Mouse (Mus musculus) large intestine, adult 2 months (tissue): Measurements from ENCODE around the gene Ush1c. TPM values are rescaled to one million over a fixed set of nuclear protein-coding genes. Genes with fewer than 3 reads are reported as not detected.

Experiments used
- DNase-seq: peaks from one replicate; pipeline ENCODE4 v3.0.0-alpha.2; 2012; ENCODE audit warnings: low read depth, low spot score
- WGBS: fragments of 180-500 bp; shearing (Covaris S2); methylation state at CpG from one replicate; pipeline ENCODE4 v1.1.7; 2018; 5-methylcytosine and 5-hydroxymethylcytosine counted together
- polyA plus RNA-seq: library from polyadenylated mRNA; depleted of rRNA; stranded (reverse); fragments of >200 nt; gene quantifications from 2 replicates; pipeline ENCODE4 v1.2.3, GENCODE M21; 2012; rRNA removed

The Ush1c gene
- polyA plus RNA-seq: 94.9 and 124 TPM in 2 replicates

DNA sequence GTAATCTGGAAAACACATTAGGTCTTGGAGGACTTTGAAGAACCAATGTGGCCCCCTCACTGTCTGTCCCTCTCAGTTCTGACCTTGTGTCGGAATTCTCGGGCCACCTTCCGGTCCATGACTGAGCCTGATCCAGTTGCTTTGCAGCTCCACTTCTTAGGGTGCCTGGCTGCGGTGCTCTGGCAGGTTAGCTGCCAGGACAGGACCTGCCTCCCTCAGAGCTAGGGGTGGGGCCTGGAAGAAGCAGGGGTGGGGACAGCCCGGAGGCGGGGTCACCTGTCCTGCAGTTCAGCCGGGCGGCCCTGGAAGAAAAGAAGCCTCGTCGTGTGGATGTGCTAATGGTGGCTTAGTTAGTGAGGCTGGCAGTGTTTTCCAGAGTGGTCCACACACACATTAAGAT lies at the start of gene Ush1c:
Ush1c (minus strand) TSS at position 158 of the 400 bp plus-strand sequence.
- DNase-seq: peak; percentile 60
- WGBS: 14% methylated on average over 10 of the region's 10 CpGs

DNA sequence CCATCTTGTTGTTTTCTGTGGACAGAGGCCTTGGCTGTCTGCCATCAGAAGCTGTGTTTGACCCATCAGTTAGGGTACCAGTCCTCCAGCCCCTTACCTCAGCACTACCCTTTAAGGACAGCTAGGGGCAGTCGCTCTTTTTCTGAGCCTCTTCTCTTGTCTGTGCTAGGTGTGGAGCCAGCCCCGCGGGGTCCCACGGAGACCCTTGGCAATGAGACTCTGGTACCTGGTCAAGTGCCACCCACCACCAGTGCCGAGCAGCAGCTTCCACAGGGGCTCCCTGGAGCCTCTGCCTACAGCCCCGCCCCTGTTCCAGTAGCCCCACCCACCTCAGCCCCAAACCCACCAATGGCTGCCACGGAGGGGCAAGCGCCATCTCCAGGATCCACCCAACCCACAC lies 48.7 kb upstream of the Ush1c start:
- 30% methylated on average over 8 of the region's 8 CpGs for WGBS
- DNase-seq: no peak

- WGBS: 77% methylated on average over 4 of the region's 4 CpGs
- no peak for DNase-seq
Observed at GRCm38 (mm10) chr7:46286391-46286790, 48.1 kb upstream of the Ush1c start.

DNA sequence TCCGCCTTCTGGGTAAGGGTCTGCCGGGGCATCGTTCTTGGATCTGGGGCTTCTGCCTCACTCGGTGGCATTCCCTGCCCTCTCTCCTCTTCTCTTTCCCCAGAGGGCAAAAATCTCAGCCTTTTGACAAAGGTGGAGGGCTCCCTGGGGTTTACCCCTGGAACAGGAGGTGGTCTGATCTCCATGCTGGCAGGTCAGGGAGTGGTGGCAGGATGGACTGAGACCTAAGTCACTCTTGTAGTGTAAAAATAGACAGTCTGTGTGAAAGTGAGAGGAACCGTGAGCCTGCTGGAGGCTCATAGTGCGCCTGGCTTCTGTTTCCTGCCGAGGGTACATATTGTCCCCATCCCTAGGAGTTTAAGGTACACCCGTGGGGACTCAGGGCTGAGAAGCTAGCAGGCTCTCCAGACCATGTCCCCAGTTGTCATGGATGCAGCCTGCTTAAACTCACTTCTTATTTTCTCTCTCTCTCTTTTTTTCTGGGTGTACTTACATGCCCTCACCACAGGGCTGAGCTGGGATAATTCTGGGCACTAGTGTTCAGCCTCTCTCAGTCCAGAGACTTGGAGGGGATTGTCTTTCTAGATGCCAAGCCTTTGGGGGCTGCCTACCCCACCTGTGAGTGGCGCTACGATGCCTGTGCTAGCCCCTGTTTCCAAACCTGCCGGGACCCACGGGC lies 47.0 kb upstream of the Ush1c start:
- DNase-seq: no peak
- WGBS: 86% methylated on average over 12 of the region's 12 CpGs

GRCm38 (mm10) chr7:46283681-46284080 lies 45.4 kb upstream of the Ush1c start:
- WGBS: 66% methylated on average over 10 of the region's 10 CpGs
- DNase-seq: no peak

DNA sequence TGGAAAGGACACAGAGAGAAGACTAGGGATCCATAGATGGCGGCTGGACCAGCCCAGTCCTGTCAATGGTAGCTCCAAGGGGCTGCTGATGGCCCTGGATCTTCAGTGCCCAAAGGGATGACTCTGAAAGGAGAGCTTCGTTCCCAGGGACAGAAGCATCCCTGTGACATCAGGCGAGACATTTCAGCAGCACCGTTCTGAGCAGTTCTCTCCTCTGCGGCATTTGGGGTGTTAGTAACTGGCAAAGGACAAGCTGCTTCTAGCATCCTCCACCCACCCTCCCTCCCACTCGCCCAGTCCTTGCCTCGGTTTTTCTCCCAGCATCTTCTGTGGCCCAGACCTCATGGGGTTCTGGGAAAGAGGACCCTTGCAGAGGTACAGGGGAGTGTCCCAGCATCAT lies 44.0 kb upstream of the Ush1c start:
- 60% methylated on average over 7 of the region's 7 CpGs for WGBS
- no peak for DNase-seq

GRCm38 (mm10) chr7:46280896-46281295 lies 42.6 kb upstream of the Ush1c start:
- DNase-seq: no peak

- WGBS: 9% methylated on average over 6 of the region's 6 CpGs
- DNase-seq: peak; percentile 13
Observed at GRCm38 (mm10) chr7:46279946-46280345, 41.6 kb upstream of the Ush1c start.

DNA sequence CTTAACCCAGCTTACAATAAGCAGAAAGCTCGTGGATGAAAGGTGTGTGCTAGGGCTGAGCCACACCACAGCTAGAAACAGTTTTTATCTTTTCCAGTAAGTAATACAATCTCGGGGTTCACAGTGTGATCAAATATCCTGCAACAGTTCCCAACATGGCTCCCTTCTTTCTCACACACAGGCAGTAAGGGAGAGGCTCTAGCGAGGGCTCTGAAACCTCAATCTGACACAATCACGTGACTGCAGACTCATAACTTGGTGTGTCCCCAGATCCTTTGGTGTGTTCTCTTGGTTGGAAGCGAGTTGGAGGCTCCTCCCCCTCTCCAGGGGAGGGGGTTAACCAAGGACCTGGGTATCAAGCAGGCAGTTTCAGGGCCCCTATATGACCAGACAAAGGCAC lies 37.9 kb upstream of the Ush1c start:
- no peak for DNase-seq
- WGBS: 45% methylated on average over 5 of the region's 5 CpGs

DNA sequence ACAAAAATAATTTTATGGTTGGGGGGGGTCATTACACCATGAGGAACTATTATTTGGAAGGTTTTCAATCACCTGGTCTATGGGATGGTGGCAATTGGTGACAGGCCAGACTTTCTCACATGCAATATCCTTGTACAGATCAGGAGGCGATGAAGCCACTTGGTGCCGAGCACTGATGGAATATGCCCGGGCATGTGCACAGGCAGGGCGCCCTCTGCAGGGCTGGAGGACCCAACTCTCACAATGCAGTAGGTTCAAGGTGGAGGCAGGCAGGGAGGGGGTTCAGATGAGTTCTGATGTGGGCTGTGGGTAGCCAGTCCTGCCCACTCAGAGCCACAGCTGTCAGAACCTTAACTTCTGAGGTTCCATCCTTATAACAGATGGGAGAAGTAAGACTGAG lies 13.5 kb upstream of the Ush1c start:
- no peak for DNase-seq
- WGBS: 80% methylated on average over 4 of the region's 4 CpGs

DNA sequence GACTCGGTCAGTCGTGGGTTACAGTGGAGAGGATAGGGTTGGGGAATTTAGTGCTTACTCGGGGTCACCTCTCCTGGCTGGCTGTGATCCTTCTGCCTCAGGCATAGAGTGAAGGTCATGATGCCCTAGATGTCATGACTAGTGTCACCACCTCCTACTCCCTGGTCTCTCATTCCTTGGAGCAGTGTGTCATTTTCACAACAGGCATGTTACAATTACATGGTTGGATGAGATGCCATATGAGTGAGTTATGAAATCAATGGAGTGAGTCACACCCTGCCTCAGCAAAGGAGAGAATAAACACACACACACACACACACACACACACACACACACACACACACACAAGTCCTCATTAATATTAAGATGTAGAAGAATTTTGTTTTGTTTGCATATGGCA lies 9.3 kb upstream of the Ush1c start:
- DNase-seq: no peak
- 84% methylated on average over 3 of the region's 3 CpGs for WGBS

DNA sequence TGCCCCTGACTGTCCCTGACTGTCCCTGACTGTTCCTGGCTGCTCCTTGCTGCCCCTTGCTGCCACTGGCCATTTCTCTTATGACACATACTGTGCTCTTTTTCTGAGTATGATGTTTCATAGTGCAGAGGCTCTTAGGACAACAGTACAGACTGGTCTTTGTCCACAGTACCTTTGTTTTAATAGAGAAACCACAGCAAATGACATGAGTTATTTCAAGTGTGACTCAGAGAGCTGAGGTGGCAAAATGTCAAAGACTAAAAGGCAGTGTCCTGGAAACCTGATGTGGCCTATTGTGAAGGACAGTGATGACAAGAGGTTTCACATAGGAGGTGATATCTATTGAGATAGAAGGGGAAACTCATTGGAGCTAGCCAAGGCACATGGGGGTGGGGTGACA lies 8.6 kb upstream of the Ush1c start:
- DNase-seq: no peak

DNA sequence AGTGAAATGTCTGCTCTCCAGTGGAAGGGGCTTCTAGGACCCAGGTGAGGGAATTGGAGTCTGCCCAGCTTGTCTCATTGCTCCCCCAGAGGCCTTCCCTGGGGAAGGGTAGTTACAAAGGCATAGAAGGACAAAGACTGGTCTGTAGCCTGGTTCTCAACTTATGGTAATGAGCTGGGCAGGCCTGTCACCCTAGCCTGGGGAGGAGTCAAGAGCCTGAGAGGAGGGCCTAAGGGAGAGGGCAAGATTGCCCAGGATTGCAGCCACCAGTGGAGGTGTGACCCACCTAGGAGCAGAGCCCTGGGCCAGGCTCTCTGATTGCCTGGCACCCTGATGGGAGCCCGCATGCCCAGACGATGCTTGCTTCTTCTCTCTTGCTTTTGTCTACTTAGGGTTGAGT lies 2.4 kb upstream of the Ush1c start, which contains the start of gene Otog:
Otog (plus strand) TSS at position 292 of the 400 bp plus-strand sequence.
- DNase-seq: no peak
- WGBS: 74% methylated on average over 2 of the region's 2 CpGs

DNA sequence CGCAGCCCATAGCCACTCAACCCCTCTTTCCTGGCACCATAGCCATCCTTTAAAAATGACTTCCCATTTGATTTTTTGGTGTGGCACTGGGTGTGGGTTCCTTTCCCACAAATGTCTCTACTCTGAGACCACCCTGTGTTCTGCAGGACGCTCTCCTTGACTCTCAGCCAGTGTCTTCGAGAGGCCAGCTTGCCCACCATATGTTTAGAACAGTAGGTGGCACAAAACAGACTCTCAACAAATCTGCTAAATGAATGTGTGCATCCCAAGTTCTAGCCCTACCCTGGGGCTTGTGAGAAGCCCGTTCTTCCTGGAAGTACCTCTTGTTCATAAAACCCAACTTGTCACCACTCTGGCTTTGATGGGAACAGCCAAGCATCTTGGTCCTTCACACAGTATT lies 1.8 kb upstream of the Ush1c start:
- WGBS: 89% methylated on average over 4 of the region's 4 CpGs

DNA sequence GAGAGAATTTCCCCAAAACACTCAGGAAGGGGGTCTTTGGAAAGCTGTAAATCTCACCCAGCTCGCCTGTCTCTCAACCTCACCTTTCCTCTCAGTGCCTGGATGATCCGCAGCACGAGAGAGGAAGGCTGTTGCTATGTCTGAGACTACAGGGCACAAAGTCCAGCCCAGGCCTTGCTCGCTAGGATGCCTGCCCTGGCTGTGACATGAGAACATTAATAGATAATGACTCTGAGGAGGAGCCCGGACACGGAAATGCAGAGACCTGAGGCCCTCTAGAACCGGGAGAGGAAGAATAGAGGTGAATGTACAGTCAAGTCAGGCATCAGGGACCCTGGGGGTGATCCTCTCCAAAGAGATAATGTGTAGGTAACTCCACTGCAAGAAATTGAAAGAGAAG lies 1.1 kb downstream of the Ush1c start:
- 17% methylated on average over 7 of the region's 7 CpGs for WGBS
- DNase-seq: peak; percentile 62

More for the DNA sequence above, 1.8 kb upstream of the Ush1c start:
- no peak for DNase-seq

DNA sequence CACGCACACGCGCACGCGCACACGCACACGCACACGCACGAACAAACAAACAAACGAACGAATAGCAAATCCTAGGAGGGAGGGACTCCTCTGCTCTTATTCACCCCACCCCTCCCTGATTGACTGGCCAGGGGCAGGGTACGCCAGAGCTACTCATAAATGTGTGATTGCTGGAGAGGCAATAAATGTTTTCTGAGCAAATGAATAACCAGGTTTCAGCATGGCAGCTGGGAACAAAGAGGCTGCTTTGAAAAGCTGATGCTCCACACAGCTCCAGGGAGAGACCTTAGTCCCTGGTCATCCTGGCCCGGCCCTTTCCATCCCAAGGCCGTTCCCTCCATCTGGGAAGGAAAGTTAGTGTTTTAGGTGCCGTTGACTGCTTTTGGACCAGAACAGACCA lies 1.9 kb downstream of the Ush1c start:
- DNase-seq: peak; percentile 81
- 36% methylated on average over 15 of the region's 15 CpGs for WGBS

DNA sequence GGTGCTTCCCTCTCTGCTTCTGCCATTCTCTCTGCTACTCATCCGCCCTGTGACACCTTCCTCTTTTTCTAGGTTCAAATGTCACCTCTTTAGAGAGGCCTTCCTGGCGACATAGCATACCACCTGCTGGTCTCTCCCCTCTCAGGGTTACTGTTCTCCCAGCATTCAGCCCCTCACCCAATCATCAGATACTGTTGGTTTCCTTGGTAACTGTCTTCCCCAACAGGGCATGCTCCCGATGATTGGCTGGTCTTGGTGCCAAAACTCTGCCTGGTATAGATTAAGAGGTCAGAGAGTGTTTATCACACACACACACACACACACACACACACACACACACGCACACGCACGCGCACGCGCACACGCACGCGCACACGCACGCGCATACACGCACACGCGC lies 2.4 kb downstream of the Ush1c start:
- DNase-seq: no peak
- WGBS: 37% methylated on average over 18 of the region's 18 CpGs

DNA sequence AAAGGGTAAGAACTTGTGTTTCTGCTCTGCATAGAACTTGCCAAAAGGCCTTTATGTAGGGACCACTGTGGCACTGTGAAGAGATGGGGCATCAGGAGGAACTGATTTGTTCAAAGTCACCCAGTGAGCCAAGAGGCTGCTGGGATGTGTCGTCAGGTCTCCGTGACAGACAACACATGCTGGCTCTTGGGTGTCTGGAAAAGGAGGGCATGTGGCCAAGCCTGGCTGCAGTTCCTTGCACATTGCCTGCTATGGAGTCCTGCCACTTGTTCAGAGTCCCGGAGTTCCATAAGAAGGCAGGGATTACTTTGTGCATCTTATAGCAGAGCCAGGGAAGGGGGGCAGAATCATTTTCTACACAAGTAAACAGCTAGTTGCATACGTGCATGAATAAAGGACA lies 11.4 kb downstream of the Ush1c start:
- no peak for DNase-seq
- 70% methylated on average over 4 of the region's 4 CpGs for WGBS

DNA sequence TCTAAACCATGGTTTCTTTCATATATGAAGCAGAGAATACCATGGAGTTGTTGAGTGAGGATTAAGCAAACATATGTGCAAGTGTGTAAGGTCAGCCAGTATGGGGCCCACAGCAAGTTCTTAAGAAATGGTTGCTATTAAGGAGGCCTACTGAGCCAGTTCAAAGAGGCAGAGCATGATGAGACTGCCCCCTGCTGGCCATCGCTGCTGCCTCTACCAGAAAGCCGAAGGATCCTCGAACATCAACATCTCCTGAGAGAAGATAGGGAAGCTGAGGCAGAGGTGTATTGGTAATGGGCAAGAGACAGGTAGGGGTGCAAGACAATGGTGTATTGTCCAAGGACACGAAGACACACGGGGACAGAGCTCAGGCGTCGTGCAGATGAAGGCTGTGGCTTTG lies 12.1 kb downstream of the Ush1c start:
- peak; percentile 16 for DNase-seq
- 32% methylated on average over 7 of the region's 7 CpGs for WGBS

GRCm38 (mm10) chr7:46220591-46221129 lies 17.6 kb downstream of the Ush1c start:
- 47% methylated on average over 8 of the region's 8 CpGs for WGBS
- no peak for DNase-seq

DNA sequence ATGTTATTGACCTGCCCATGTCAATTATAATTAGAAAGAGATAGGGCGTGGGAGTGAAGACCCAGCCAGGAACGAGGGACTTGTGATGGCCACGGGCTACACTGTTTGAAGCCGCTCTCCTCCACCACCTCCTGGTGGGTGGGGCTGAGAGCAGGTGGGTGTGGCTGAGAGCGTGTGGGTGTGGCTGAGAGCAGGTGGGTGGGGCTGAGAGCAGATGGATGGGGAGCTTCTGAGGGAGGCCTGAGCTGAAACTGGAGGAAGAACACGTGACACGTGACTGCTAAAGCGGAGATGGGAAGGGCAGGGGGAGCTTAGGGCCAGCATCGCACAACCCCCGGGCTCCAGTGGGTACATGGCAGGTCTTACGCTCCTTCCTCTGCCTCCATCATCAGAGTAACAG lies 19.9 kb downstream of the Ush1c start:
- WGBS: 30% methylated on average over 11 of the region's 11 CpGs
- DNase-seq: peak; percentile 4

DNA sequence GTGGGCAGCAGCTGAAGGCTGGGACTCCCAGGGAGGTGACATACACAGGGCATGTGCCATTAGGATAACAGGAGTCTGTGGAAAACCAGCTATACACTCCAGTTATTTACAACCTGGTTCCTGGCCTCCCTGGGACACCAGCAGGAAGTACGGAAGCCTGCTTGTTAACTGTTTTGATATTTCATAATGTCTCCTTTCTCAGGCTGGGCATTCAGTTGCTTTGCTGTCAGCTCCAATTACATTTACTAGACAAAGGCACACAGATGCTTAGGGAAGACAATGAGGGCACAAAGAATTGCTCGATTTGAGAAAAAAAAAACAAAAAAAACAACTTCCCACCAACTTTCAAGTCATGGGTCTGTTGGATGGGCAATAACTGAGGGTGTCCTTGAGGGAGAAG lies 21.8 kb downstream of the Ush1c start:
- no peak for DNase-seq
- 69% methylated on average over 2 of the region's 2 CpGs for WGBS
